Mouse (Mus musculus) adrenal gland (tissue): Measurements from ENCODE around the gene Ctcf.

Source experiments
- intact Hi-C: fragments of 180-260 bp; cut with DNase I; formaldehyde crosslinking; loops from one replicate; pipeline ENCODE4 v1.15.1; 2025

Gene Ctcf

GRCm38 (mm10) chr8:105699488-105700215 is 63.3 kb downstream of the Ctcf start:
- intact Hi-C loops = no loop called here

- intact Hi-C loops = no loop called here
Measured at GRCm38 (mm10) chr8:105700566-105700965, 64.2 kb downstream of the Ctcf start.

GRCm38 (mm10) chr8:105700966-105701824 is 64.8 kb downstream of the Ctcf start, which contains the start of the genes Acd and Pard6a:
Gene Acd (minus strand): TSS chr8:105701102.
Gene Pard6a (plus strand): TSS chr8:105701148.
- intact Hi-C loops = no loop called here

- intact Hi-C loops = no loop called here
Measured at GRCm38 (mm10) chr8:105702001-105702401, 65.6 kb downstream of the Ctcf start.

GRCm38 (mm10) chr8:105702731-105703415 is 66.5 kb downstream of the Ctcf start:
- intact Hi-C loops = no loop called here

GRCm38 (mm10) chr8:105704146-105704812 is 67.9 kb downstream of the Ctcf start:
- intact Hi-C loops = no loop called here

- intact Hi-C loops = no loop called here
Measured at GRCm38 (mm10) chr8:105704955-105705354, 68.6 kb downstream of the Ctcf start.

- intact Hi-C loops = no loop called here
Measured at GRCm38 (mm10) chr8:105706426-105706825, 70.1 kb downstream of the Ctcf start.

- intact Hi-C loops = no loop called here
Measured at GRCm38 (mm10) chr8:105707498-105708403, 71.4 kb downstream of the Ctcf start, which contains the start of the genes 4933405L10Rik and Enkd1. Gene 4933405L10Rik (plus strand): TSS chr8:105707655. Gene Enkd1 (minus strand): TSS chr8:105708210.

GRCm38 (mm10) chr8:105708675-105709074 is 72.3 kb downstream of the Ctcf start:
- intact Hi-C loops = no loop called here

- intact Hi-C loops = no loop called here
Measured at GRCm38 (mm10) chr8:105709317-105709716, 72.9 kb downstream of the Ctcf start.

- intact Hi-C loops = loop anchor here (5.0 kb wide), 1 partner anchor 220 kb away; the partner anchor contains the start of gene Ctrl
Measured at GRCm38 (mm10) chr8:105712286-105712685, 75.9 kb downstream of the Ctcf start.

- intact Hi-C loops = loop anchor here (2.0 to 5.0 kb wide), 2 partner anchors 75 to 218 kb away; partner anchors contain the start of gene Ctrl
Measured at GRCm38 (mm10) chr8:105714139-105714538, 77.8 kb downstream of the Ctcf start.

- intact Hi-C loops = loop anchor here (2.0 kb wide), 1 partner anchor 74 kb away; no protein-coding TSS in a partner anchor
Measured at GRCm38 (mm10) chr8:105715042-105715441, 78.7 kb downstream of the Ctcf start.

GRCm38 (mm10) chr8:105716302-105716945 is 80.1 kb downstream of the Ctcf start:
- intact Hi-C loops = no loop called here

GRCm38 (mm10) chr8:105719637-105720036 is 83.3 kb downstream of the Ctcf start:
- intact Hi-C loops = no loop called here

- intact Hi-C loops = no loop called here
Measured at GRCm38 (mm10) chr8:105722861-105723260, 86.5 kb downstream of the Ctcf start.

GRCm38 (mm10) chr8:105725726-105726125 is 89.4 kb downstream of the Ctcf start:
- intact Hi-C loops = no loop called here
